In the genomic region with DNA sequence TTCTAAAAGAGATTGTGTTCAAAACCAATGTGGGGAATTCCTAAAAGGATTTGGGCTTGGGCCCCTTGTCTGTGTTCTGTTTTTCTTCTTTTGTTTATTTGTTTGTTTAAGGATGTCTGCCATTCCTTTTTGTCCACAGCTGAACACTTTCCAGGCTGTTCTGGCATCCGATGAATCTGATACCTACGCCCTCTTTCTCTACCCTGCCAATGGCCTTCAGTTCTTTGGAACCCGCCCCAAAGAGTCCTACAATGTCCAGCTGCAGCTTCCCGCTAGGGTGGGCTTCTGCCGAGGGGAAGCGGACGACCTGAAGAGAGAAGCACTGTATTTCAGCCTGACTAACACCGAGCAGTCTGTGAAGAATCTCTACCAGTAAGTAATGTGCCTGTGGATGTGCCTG, we compare ENCODE assay signal across 14 mouse cellular contexts. TPM values are rescaled to one million over a fixed set of nuclear protein-coding genes. Genes with fewer than 3 reads are reported as not detected.
DNase-seq lines count a peak whose midpoint lies in the region; ATAC-seq and TF ChIP-seq lines count a peak whose summit lies in the region.
"Had no signal": no experiment of that assay in that cellular context is flagged by ENCODE, and none has a peak within 500 bp of the region (broad histone marks: within the 10 kb centered on the region; RNA-seq: fewer than 3 reads in every experiment).

No protein-coding gene starts in this region.

- TF ChIP-seq POLR2A in thymus, adult 2 months (IDR thresholded peaks at IDR 0.05; ENCODE audit: control insufficient read depth, extremely low read depth, insufficient read depth, low read length, poor library complexity): no peak

- no peaks in the 10 kb centered on the region for H3K9me3 ChIP-seq in embryonic facial prominence, embryonic 10.5 days
- H3K9me3 ChIP-seq in hindbrain, embryonic 16.5 days (ENCODE audit: control insufficient read depth, low read length): no peaks in the 10 kb centered on the region
- H3K9me3 ChIP-seq: liver, embryonic 13.5 days had no signal

- H3K36me3 ChIP-seq in embryonic facial prominence, embryonic 10.5 days (replicated peaks): peaks cover 20% of the 10 kb centered on the region
- no peaks in the 10 kb centered on the region for H3K36me3 ChIP-seq in hindbrain, embryonic 16.5 days (ENCODE audit: control insufficient read depth, insufficient read depth, low read length)
- no peaks in the 10 kb centered on the region for H3K36me3 ChIP-seq in thymus, adult 2 months (ENCODE audit: control insufficient read depth, insufficient read depth, low read length)

- H3K9ac ChIP-seq in hindbrain, embryonic 16.5 days (ENCODE audit: low read depth, low read length): no peak overlapping the region; the same call in 1 of the 2 replicates
- H3K9ac ChIP-seq: liver, embryonic 13.5 days had no signal

- TF ChIP-seq CTCF in thymus, adult 2 months (IDR thresholded peaks at IDR 0.05; ENCODE audit: borderline replicate concordance, control insufficient read depth, extremely low read depth, insufficient read depth, low read length, poor library complexity): no peak

- peak overlapping the region; percentile 40; the same call in 1 of the 2 replicates for H3K27ac ChIP-seq in embryonic facial prominence, embryonic 10.5 days (replicated peaks)
- H3K27ac ChIP-seq in hindbrain, embryonic 16.5 days (ENCODE audit: low read depth, low read length): no peak overlapping the region
- H3K27ac ChIP-seq in thymus, adult 2 months (ENCODE audit: control insufficient read depth, insufficient read depth, low read length): no peak overlapping the region
- H3K27ac ChIP-seq: left cerebral cortex, adult 2 months; liver, embryonic 13.5 days; macrophage had no signal

- H3K4me2 ChIP-seq in hindbrain, embryonic 16.5 days (ENCODE audit: low read length): no peak overlapping the region
- H3K4me2 ChIP-seq: liver, embryonic 13.5 days had no signal

- no peaks in the 10 kb centered on the region for H3K27me3 ChIP-seq in embryonic facial prominence, embryonic 10.5 days (replicated peaks; ENCODE audit: low read depth, poor library complexity, severe bottlenecking)
- H3K27me3 ChIP-seq in hindbrain, embryonic 16.5 days (replicated peaks; ENCODE audit: control insufficient read depth, insufficient read depth, low read length): no peaks in the 10 kb centered on the region
- H3K27me3 ChIP-seq in thymus, adult 2 months (ENCODE audit: control insufficient read depth, insufficient read depth, low read length): no peaks in the 10 kb centered on the region
- H3K27me3 ChIP-seq: liver, embryonic 13.5 days had no signal

- H3K4me3 ChIP-seq in embryonic facial prominence, embryonic 10.5 days: no peak overlapping the region
- H3K4me3 ChIP-seq in hindbrain, embryonic 16.5 days (ENCODE audit: low read length): no peak overlapping the region
- H3K4me3 ChIP-seq in thymus, adult 2 months (ENCODE audit: control insufficient read depth, insufficient read depth, low read length): no peak overlapping the region
- H3K4me3 ChIP-seq: left cerebral cortex, adult 2 months; liver, embryonic 13.5 days; myocyte had no signal

- peak; percentile 94 for DNase-seq in heart, adult 11 months
- DNase-seq in heart, postnatal 25 days (ENCODE audit: low spot score): no peak
- DNase-seq in kidney, postnatal 10 days: peak; percentile 54
- no peak for DNase-seq in kidney, postnatal 25 days
- DNase-seq in embryonic facial prominence, embryonic 10.5 days (ENCODE audit: low spot score): peak; percentile 37
- DNase-seq in thymus, adult 2 months: no peak
- no peak for DNase-seq in layer of hippocampus, postnatal 25 days (ENCODE audit: extremely low spot score in 1 of 2, low spot score in 1 of 2)
- DNase-seq: adrenal gland, postnatal 25 days; cerebellum, adult 11-12 months; liver, embryonic 13.5 days had no signal

- WGBS in embryonic facial prominence, embryonic 10.5 days: 41% methylated on average over 8 of the region's 8 CpGs
- WGBS in hindbrain, embryonic 16.5 days: 39% methylated on average over 8 of the region's 8 CpGs
- WGBS in thymus, adult 2 months: 89% methylated on average over 8 of the region's 8 CpGs

- ATAC-seq in hindbrain, embryonic 16.5 days: 0 out of 2 replicates have a peak, but pooled peaks have one; percentile 41

- intact Hi-C loops in heart, postnatal 25 days (cut with DNase I): no loop called here

- H3K4me1 ChIP-seq in embryonic facial prominence, embryonic 10.5 days: peaks cover 69% of the 10 kb centered on the region
- peaks cover 5% of the 10 kb centered on the region for H3K4me1 ChIP-seq in hindbrain, embryonic 16.5 days (ENCODE audit: control insufficient read depth, insufficient read depth, low read depth, low read length)
- peaks cover 4% of the 10 kb centered on the region; the same call in 1 of the 2 replicates for H3K4me1 ChIP-seq in thymus, adult 2 months (replicated peaks; ENCODE audit: control insufficient read depth, insufficient read depth, low read length)

RNA-seq across cellular contexts. Expression of a gene that starts 12.5 kb away (rescaled TPM):
- 10 to 100 TPM; 46.4 to 53.2 TPM for total RNA-seq in heart, postnatal 25 days (2021)
- polyA plus RNA-seq in embryonic facial prominence, embryonic 10.5 days (2016; fragmentation: Nextera tagmentation; extraction: Ambion mirVana): 57.7 and 61.8 TPM in 2 replicates
- polyA plus RNA-seq in hindbrain, embryonic 16.5 days (2015; fragmentation: Nextera tagmentation; extraction: Ambion mirVana): 33.7 and 58.6 TPM in 2 replicates
- 4.2 and 4.7 TPM in 2 replicates for polyA plus RNA-seq in thymus, adult 2 months (2012; rRNA removed)
- 1 to 10 TPM; 3.1 to 3.4 TPM for total RNA-seq in layer of hippocampus, postnatal 25 days (2021)

Comparison
In these comparisons a context has a peak if more than half of its experiments do, and no peak if none do; other contexts are left out.
1. DNase-seq: peak in heart, adult 11 months (single experiment), kidney, postnatal 10 days (single experiment) and embryonic facial prominence, embryonic 10.5 days (single experiment); none in heart, postnatal 25 days (single experiment), kidney, postnatal 25 days (0 of 2), thymus, adult 2 months (single experiment) and layer of hippocampus, postnatal 25 days (0 of 2).